Mouse (Mus musculus) kidney, embryonic 15.5 days (tissue): ENCODE results near the gene Cd163l1. TPM values are rescaled to one million over a fixed set of nuclear protein-coding genes. Genes with fewer than 3 reads are reported as not detected.

Source experiments
- ATAC-seq: fragments of 200-750 bp; cut with Nextera tagmentation; replicated peaks from 2 replicates; pipeline ENCODE4 v1.8.0; 2017; ENCODE audit warnings: moderate TSS enrichment; ENCODE audit not compliant: low FRiP score
- H3K27ac ChIP-seq: fragments of 300-500 bp; sonication (generic); 2 replicates; pipeline ENCODE4 v1.5.1; 2015; ENCODE audit warnings: mild to moderate bottlenecking, inconsistent platforms
- H3K27me3 ChIP-seq: fragments of 300-500 bp; sonication (generic); 2 replicates; pipeline ENCODE4 v1.6.1; 2015; ENCODE audit warnings: inconsistent platforms
- H3K36me3 ChIP-seq: fragments of 300-500 bp; sonication (generic); 2 replicates; pipeline ENCODE4 v1.6.1; 2015; ENCODE audit warnings: inconsistent platforms
- H3K4me1 ChIP-seq: fragments of 300-500 bp; sonication (generic); 2 replicates; pipeline ENCODE4 v1.6.1; 2015; ENCODE audit warnings: inconsistent platforms
- H3K4me2 ChIP-seq: fragments of 300-500 bp; sonication (generic); 2 replicates; pipeline ENCODE4 v1.6.1; 2015; ENCODE audit warnings: moderate library complexity, mild to moderate bottlenecking, inconsistent platforms
- H3K4me3 ChIP-seq: fragments of 300-500 bp; sonication (generic); replicated peaks from 2 replicates; pipeline ENCODE4 v1.5.1; 2015; ENCODE audit warnings: mild to moderate bottlenecking, inconsistent platforms
- H3K9ac ChIP-seq: fragments of 300-500 bp; sonication (generic); 2 replicates; pipeline ENCODE4 v1.6.1; 2015; ENCODE audit warnings: mild to moderate bottlenecking, inconsistent platforms
- H3K9me3 ChIP-seq: fragments of 300-500 bp; sonication (generic); replicated peaks from 2 replicates; pipeline ENCODE4 v1.6.1; 2016; ENCODE audit warnings: inconsistent platforms
- WGBS: fragments of 180-500 bp; shearing (Covaris S2); methylation state at CpG from one replicate; pipeline ENCODE4 v1.1.7; 2015; ENCODE audit warnings: mixed read lengths; 5-methylcytosine and 5-hydroxymethylcytosine counted together
- polyA plus RNA-seq: library from polyadenylated mRNA; unstranded; fragments of >200 nt; fragmentation: Nextera tagmentation; extraction: Ambion mirVana; gene quantifications from 2 replicates; pipeline ENCODE4 v1.2.1, GENCODE M21; 2015

Gene Cd163l1
- polyA plus RNA-seq, 1 experiment from 2014 or later: not detected

DNA sequence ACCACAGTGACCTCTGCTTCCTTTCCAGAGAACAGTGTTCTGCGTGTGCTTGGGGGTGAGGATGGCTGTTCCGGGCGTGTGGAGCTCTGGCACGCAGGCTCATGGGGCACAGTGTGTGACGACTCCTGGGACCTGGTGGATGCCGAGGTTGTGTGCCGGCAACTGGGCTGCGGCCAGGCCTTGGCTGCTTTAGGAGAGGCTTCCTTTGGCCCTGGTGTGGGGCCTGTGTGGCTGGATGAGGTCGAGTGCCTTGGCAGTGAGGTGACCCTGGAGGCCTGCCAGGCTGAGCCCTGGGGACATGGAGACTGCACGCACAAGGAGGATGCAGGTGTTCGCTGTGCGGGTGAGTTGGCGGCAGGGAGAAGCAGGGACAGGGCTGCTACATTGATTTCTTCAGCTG lies 10.4 kb downstream of the Cd163l1 start:
- no peak overlapping the region for H3K9ac ChIP-seq
- no peak overlapping the region for H3K4me3 ChIP-seq
- WGBS: 84% methylated on average over 13 of the region's 13 CpGs
- no peak overlapping the region for H3K27ac ChIP-seq
- H3K4me2 ChIP-seq: no peak overlapping the region
- H3K36me3 ChIP-seq: no peaks in the 10 kb centered on the region
- no peak for ATAC-seq
- H3K4me1 ChIP-seq: no peaks in the 10 kb centered on the region
- no peaks in the 10 kb centered on the region for H3K9me3 ChIP-seq
- no peaks in the 10 kb centered on the region for H3K27me3 ChIP-seq

DNA sequence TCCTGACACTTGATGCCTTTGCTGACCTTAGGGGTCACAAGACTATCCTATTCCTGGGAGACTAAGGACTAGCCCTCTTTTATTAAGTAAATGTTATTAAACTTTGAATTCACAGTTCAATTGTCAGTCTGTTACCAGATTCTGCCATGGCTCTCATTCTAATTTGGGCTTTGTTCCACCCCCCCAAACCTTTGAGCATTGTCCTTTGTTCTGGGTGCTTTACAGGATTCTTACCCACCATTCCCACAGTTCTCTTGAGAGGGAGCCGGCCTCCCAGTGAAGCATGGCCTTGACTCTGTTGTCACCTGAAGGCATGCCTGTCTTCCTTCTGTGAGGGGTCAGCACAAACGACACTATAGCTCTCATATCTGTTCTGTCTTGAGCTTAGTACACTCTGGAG lies 13.0 kb downstream of the Cd163l1 start:
- Histone ChIP-seq H3K27ac (no peak overlapping the region), H3K9ac (no peak overlapping the region), H3K9me3 (no peaks in the 10 kb centered on the region), H3K4me1 (no peaks in the 10 kb centered on the region), H3K4me2 (no peak overlapping the region), H3K4me3 (no peak overlapping the region), H3K27me3 (no peaks in the 10 kb centered on the region), H3K36me3 (no peaks in the 10 kb centered on the region)
- WGBS: 72% methylated on average over 2 of the region's 2 CpGs
- no peak for ATAC-seq

DNA sequence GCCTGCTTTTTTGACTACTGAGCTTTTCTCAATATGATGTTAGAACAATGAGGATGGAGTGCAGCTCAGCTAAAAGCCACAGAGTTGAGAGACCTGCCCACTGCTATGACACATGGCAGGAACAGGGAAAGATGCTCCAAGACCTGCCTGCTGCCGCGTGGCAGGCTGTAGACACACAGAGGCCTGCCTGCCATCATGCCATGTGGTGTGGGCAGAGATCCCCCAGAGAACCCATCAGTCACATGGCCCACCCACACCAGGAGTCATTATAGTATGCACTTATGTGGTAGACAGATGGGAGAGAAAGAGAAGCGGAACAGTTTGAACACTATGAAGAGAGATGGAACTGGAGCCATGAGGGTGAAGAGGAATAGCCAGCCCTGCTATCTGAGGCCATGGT lies 15.6 kb downstream of the Cd163l1 start:
- Histone ChIP-seq H3K27me3 (no peaks in the 10 kb centered on the region), H3K36me3 (no peaks in the 10 kb centered on the region), H3K9me3 (no peaks in the 10 kb centered on the region), H3K27ac (no peak overlapping the region), H3K9ac (no peak overlapping the region), H3K4me1 (no peaks in the 10 kb centered on the region), H3K4me3 (no peak overlapping the region), H3K4me2 (no peak overlapping the region)
- no peak for ATAC-seq
- 91% methylated on average over 3 of the region's 3 CpGs for WGBS

DNA sequence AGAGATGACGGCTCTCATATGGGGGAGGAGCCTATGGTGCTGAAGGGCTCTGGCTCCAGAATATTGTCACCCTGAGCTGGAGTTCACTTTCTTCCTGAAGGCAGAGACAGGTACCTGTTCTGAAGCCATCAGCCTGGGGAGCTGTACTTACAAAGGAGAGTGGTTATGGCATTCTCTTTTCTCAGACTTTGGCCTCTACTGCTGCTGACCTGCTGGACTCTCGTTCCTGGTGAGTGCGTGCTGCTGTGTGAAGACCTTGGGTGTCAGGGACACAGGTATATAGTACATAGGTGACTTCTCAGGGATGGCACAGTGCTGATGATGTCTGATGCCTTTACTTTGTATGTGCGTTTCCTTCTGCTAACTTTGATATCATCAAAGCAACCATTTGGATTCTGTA lies 29.1 kb downstream of the Cd163l1 start, which contains the start of gene 5830411N06Rik:
5830411N06Rik (plus strand) TSS at position 69 of the 400 bp plus-strand sequence.
- Histone ChIP-seq H3K36me3 (no peaks in the 10 kb centered on the region), H3K4me2 (no peak within 1 kb of the TSS), H3K9me3 (no peaks in the 10 kb centered on the region), H3K27me3 (no peaks in the 10 kb centered on the region), H3K9ac (no peak within 1 kb of the TSS), H3K4me3 (no peak within 1 kb of the TSS), H3K27ac (no peak within 1 kb of the TSS), H3K4me1 (no peaks in the 10 kb centered on the region)
- 82% methylated on average over 4 of the region's 4 CpGs for WGBS
- no peak for ATAC-seq

DNA sequence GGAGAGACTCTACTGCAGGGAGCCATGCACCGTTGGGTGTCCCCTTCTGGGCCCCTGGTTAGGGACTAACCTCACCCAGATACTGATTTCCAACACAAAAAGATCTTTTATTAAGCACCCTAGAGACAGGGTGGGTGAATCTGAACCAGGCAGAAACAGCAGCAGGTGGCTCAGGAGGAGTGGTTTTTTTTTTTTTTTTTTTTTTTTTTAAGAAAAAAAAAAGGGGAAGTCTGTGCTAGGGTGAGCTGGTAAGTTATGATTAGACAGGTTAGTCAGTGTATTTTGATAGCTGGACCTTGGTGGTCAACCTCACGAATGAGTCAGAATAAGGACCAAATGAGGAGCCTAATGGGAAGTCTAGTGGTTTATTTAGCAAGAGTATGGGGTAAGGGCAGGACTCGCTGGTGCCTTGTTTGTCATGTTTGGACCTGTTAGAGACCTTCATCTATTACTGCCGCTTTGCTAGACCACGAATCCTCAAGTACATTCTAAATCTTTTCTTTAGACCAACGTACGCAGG lies 35.8 kb downstream of the Cd163l1 start:
- Histone ChIP-seq H3K27me3 (no peaks in the 10 kb centered on the region), H3K9me3 (no peaks in the 10 kb centered on the region), H3K36me3 (no peaks in the 10 kb centered on the region), H3K27ac (no peak overlapping the region), H3K4me1 (no peaks in the 10 kb centered on the region), H3K4me3 (no peak overlapping the region), H3K4me2 (no peak overlapping the region), H3K9ac (no peak overlapping the region)
- WGBS: 84% methylated on average over 7 of the region's 7 CpGs
- ATAC-seq: no peak

Other genes with a start within 250 kb of the Cd163l1 start
- gene 6430531B16Rik, start 239.5 kb upstream of the Cd163l1 start, polyA plus RNA-seq: 0.49 and 0.91 TPM in 2 replicates
- 1.4 and 2.1 TPM in 2 replicates for gene Adam8, start 225.7 kb upstream of the Cd163l1 start, polyA plus RNA-seq
- 38.3 and 40.4 TPM in 2 replicates for gene Zfp511, start 181.9 kb upstream of the Cd163l1 start, polyA plus RNA-seq
- gene Tubgcp2, start 181.6 kb upstream of the Cd163l1 start, polyA plus RNA-seq: 52.6 and 58.0 TPM in 2 replicates
- not detected in 2 replicates for gene Msx3, start 169.2 kb upstream of the Cd163l1 start, polyA plus RNA-seq
- 1.4 and 2.1 TPM in 2 replicates for gene Caly, start 135.7 kb upstream of the Cd163l1 start, polyA plus RNA-seq
- 0.28 TPM in 1 of 2 replicates, not detected in the other for gene Prap1, start 124.9 kb upstream of the Cd163l1 start, polyA plus RNA-seq
- gene Fuom, start 115.8 kb upstream of the Cd163l1 start, polyA plus RNA-seq: 34.7 and 35.8 TPM in 2 replicates
- gene Paox, start 102.5 kb upstream of the Cd163l1 start, polyA plus RNA-seq: 18.0 and 23.3 TPM in 2 replicates
- 166 and 171 TPM in 2 replicates for gene Echs1, start 101.8 kb upstream of the Cd163l1 start, polyA plus RNA-seq
- gene Mtg1, start 80.7 kb upstream of the Cd163l1 start, polyA plus RNA-seq: 26.3 and 28.1 TPM in 2 replicates
- gene Sprn, start 63.4 kb upstream of the Cd163l1 start, polyA plus RNA-seq: 0.48 and 0.55 TPM in 2 replicates
- gene Olfr522, start 53.5 kb upstream of the Cd163l1 start, polyA plus RNA-seq: not detected in 2 replicates
- not detected in 2 replicates for gene Olfr523, start 45.0 kb upstream of the Cd163l1 start, polyA plus RNA-seq
- gene Olfr524, start 12.3 kb upstream of the Cd163l1 start, polyA plus RNA-seq: not detected in 2 replicates
- not detected in 2 replicates for gene 5830411N06Rik, start 29.0 kb downstream of the Cd163l1 start, polyA plus RNA-seq
- gene Olfr525, start 102.6 kb downstream of the Cd163l1 start, polyA plus RNA-seq: not detected in 2 replicates
- not detected in 2 replicates for gene Olfr527, start 115.8 kb downstream of the Cd163l1 start, polyA plus RNA-seq
- gene Olfr60, start 143.4 kb downstream of the Cd163l1 start, polyA plus RNA-seq: not detected in 2 replicates
- not detected in 2 replicates for gene Olfr530, start 158.1 kb downstream of the Cd163l1 start, polyA plus RNA-seq
- gene Olfr531, start 184.7 kb downstream of the Cd163l1 start, polyA plus RNA-seq: not detected in 2 replicates
- not detected in 2 replicates for gene Olfr532, start 203.4 kb downstream of the Cd163l1 start, polyA plus RNA-seq
- not detected in 2 replicates for gene Olfr533, start 245.1 kb downstream of the Cd163l1 start, polyA plus RNA-seq